Mouse (Mus musculus): ENCODE results near the gene Nek9.
"Not testable (repeated sequence)": the region's sequence is repeated elsewhere in the genome, so short reads cannot be mapped to it uniquely, and the experiment has no call there.

Nek9 gene

GRCm38 (mm10) chr12:85290633-85291032 lies 48.5 kb downstream of the Nek9 start:
- no peak for DNase-seq (ENCODE audit: low read depth, low spot score)

GRCm38 (mm10) chr12:85289157-85290000 lies 49.8 kb downstream of the Nek9 start:
- no peak for DNase-seq (ENCODE audit: low read depth, low spot score)

DNA sequence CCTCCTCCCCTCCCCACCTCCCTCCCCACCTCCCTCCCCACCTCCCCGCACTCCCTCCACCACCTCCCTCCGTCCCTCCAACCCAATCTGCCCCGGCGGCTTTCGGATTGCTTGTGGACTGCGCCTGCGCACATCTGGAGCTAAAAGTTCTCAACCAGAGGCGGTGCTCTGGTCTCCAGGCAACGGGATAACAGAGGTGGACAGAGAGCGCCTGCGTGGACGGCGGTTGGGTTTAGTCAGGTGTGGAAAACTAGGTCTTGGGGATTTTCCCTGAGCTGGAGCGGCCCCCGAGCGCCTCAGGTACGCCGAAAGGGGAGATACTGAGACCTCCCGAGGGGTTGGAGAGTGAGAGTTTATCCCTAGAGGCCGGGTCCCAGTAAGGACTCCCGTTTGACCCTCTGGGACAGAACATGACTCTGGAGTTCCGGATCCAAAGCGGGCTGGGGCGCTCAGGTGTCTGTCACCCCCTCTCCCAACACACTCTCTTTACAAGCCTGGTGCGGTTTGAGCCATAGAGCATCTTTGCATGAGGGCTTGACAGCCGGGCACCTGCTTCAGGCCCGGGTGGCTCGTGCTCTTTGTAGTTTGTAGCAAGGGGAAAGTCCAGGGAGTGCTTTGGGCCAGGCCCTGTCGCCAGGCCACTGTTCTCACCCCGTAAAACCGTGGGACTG lies 50.5 kb downstream of the Nek9 start, which contains the start of gene Zc2hc1c:
Gene Zc2hc1c (plus strand): TSS at position 106 of the 671 bp plus-strand sequence.
- peak; percentile 96 for DNase-seq (ENCODE audit: low read depth, low spot score)

DNA sequence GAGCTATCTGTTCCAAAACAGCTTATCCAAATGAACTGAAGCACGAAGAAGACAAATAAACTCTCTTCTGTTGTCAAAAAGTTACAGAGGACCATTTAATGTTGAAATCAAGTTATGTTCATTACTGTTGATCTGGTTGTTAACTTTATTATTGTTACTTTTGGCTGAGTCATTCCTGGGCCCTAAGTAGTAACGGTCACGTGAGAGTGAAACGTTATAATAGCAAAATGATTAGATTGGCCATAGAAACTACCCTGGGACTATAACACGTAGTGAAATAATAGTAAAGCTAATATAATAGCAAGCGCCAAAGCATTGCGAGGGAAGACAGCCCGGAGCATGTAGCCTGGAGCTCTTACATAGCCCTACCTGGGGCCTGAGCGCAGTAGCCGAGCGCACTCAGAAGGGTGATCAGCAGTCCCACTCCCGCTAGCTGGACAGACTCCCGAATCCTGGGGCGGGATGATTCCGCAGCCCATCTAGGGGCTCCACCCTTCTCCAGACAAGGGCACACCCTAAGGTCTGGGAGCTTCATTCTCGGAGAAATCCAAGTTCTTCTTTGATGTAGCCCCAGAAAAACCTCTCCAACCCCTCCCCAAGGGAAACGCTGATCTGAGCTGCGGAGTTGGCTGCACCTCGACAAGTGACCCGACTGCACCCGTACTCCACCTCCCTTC lies 51.2 kb downstream of the Nek9 start, which contains the start of gene Acyp1:
Gene Acyp1 (minus strand): TSS at position 630 of the 677 bp plus-strand sequence.
- DNase-seq (ENCODE audit: low read depth, low spot score), result no peak

DNA sequence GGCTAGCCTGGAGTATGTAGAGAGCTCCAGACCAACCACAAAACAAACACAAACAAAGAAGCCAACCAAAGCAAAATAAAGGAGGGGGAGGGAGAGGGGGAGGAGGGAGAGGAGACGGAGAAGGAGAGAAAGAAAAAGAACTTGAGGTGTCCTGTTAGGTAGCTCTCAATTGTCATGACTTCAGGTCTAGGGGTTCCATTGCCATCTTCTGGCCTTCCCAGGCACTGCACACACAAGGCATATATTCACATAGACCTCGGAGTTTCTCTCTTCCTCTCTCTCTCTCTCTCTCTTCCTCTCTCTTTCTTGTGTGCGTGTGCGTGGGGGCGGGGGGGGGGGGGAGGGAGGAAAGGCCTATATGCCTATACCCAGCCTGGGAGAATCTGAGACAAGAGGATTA lies 52.2 kb downstream of the Nek9 start:
- peak; percentile 74 for DNase-seq (ENCODE audit: low read depth, low spot score)

DNA sequence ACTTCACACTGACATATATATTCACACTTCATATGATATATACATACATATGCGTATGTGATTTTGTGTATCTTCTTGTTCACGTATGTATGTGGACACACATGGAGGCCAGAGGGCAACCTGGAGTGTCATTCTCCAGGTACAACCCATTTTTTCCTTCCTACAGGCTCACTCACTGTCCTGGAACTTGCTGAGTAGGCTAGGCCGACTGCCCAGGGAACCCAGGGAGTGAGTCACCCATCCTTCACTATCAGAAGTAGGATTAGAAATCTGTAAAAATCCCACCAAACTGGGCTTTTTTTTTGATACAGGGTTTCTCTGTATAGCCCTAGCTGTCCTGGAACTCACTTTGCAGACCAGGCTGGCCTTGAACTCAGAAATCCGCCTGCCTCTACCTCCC lies 54.2 kb downstream of the Nek9 start:
- DNase-seq (ENCODE audit: low read depth, low spot score), result no peak

DNA sequence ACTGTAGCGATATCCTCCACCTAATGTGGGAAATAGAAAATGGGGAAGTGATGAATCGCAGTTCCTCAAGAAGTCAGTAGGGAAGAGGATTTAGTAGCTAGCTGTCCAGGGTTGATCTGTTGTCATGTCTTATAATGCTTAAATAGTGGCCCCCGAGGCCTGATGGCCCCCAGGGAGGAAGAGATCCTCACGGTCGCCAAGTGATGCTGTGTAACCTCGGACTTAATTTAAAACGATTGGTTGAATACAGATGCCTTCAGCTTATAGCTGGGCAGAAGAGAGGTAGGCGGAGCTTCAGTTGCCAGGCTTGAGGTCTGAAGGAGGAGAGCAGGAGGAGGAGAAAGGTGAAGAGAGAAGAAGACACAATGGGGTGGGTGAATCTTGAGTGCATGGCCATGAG lies 54.8 kb downstream of the Nek9 start:
- DNase-seq (ENCODE audit: low read depth, low spot score), result no peak

DNA sequence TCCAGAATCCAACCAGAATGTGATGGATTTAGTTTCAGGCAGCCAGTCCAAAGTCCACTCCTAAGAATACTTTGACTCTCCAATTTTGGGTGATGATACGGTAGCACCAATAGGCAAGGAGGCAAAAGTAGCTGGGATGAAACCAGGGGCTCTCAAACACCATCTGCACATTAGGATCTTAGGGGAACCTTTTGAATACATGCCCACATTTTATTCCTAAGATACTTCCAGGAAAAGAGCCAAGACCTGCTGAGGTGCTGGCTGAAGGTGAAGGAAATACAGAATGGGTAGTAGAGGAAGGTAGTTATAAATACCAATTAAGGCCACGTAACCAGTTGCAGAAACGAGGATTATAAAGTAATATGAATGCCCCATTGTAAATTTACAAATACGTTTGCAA lies 57.4 kb downstream of the Nek9 start:
- not testable (repeated sequence) for DNase-seq (ENCODE audit: low read depth, low spot score)

- no peak for DNase-seq (ENCODE audit: low read depth, low spot score)
These were observed 58.1 kb downstream of the Nek9 start for GRCm38 (mm10) chr12:85280845-85281651.

DNA sequence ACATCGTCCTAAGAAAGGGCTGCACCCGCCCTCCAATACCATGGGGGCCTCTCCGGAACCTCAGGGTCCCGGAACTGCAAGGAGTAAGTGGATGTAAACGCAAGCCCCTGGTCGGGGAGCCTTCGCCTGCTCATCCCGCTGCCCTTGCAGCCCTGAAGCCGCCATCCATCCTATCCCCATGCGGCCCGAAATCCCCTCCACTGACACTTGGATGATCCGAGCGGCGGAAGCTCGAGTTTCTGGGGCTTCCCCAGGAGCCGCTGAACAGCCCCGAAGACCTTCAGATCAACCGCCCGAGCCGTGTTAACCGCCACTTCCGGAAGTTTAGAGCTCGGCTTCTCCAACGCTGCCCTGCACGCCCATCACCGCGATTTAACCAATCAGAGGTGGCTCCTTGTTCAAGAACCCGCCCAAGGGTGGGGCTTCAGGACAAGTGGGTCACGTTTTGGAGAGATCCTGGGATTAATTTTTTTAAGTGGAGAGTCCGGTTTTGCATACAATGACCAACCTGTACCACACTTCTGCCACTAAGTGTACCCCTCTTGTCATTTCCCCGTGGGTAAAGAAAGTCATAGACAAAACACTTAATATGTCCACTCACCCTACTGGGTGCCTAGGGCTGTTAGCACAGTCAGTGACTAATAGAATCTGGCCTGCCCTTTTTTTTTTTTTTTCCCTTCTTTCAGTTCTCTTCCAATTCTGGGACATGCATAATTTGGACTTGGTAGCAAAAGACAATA lies 58.9 kb downstream of the Nek9 start:
- DNase-seq (ENCODE audit: low read depth, low spot score), result peak; percentile 97

- DNase-seq (ENCODE audit: low read depth, low spot score), result peak; percentile 23
These were observed 59.6 kb downstream of the Nek9 start for GRCm38 (mm10) chr12:85279396-85280080.

DNA sequence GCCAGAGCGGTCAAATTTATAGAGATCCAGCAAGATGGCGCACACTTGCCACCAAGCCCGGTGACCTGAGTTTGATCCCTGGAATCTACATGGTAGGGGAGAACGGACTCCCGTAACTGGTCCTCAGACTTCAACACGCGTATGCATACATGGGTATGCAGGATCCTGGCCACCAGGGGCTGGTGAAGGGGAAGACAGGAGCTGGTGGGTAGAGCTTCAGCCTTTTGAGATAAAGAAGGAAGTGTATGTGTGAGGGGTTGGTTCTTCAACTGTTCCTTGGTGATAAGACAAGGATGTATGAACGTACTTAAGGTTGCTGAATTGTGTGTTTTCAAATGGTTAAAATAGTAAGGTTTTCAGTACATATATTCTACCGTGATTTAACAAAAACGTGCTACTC lies 60.2 kb downstream of the Nek9 start:
- peak; percentile 23 for DNase-seq (ENCODE audit: low read depth, low spot score)

- DNase-seq (ENCODE audit: low read depth, low spot score), result no peak
These were observed 62.9 kb downstream of the Nek9 start for GRCm38 (mm10) chr12:85276273-85276672.

DNA sequence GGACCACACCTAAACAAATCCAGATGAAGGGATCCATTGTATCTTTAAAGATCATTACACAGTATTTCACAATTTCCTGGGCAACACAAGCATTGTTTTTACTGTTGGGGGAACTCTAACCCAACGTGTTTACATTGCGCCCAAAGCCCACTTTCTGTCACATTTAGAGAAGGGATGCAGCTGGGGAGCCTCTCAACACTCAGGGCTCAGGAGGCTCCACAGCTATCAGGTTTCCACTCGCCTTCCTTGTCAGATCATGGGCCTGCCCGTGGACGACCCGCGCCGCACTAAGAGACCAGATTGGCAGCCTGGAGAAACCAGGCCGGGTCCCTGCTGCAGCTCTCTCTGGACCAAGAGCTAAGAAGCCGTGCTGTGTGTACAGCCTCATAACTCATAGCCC lies 65.7 kb downstream of the Nek9 start:
- DNase-seq (ENCODE audit: low read depth, low spot score), result peak; percentile 25

GRCm38 (mm10) chr12:85271843-85272206 lies 67.3 kb downstream of the Nek9 start:
- peak; percentile 93 for DNase-seq (ENCODE audit: low read depth, low spot score)

DNA sequence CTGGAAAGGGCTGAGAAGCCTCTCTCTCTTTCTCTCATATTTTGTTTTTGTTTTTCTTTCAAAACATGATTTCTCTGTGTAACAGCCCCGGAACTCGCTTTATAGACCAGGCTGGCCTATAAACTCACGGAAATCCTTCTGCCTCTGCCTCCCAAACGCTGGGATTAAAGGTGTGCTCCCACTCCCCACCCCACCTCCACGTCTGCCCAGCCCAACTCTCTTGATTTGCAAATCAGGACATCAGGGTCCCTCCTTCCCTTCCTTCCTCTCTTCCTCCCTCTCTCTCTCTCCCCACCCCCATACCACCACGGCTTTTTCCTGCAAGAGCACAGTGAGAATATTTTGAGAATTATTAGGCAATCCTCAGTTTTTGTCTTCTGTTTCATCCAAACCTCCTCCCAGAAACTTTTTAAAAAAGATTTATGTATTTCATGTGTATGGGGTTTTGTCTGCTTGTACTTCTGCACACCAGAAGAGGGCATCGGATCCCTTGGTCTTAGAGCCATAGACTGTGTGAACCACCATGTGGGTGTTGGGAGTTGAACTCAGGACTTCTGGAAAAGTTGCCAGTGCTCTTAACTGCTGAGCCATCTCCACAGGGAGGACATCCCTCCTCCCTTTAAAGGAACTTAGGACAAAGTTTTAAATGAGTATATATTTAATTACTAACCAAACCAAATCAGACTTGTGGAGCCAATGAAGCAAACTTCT lies 67.9 kb downstream of the Nek9 start:
- DNase-seq (ENCODE audit: low read depth, low spot score), result peak; percentile 86

DNA sequence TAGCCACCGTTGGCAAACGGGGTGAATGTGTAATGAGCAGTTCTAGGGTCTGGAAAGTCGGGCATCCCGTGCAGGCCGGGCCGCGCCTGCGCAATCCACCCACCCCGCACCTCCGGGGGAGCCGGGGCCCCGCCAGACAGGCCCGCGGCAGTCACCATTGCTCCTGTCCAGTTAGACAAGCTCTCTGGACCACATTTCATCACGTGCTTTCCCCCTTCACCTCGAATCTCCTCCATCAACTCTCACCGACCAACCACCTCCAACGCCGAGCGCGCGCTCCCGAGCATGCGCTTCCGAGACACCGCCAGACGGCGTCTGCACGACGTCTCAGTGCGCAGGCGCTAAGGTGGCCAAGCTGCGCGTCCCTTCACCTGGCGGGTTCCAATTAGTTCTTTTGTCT lies 68.8 kb downstream of the Nek9 start, which contains the start of gene Mlh3:
Gene Mlh3 (minus strand): TSS at position 281 of the 400 bp plus-strand sequence.
- DNase-seq (ENCODE audit: low read depth, low spot score), result peak; percentile 95

DNA sequence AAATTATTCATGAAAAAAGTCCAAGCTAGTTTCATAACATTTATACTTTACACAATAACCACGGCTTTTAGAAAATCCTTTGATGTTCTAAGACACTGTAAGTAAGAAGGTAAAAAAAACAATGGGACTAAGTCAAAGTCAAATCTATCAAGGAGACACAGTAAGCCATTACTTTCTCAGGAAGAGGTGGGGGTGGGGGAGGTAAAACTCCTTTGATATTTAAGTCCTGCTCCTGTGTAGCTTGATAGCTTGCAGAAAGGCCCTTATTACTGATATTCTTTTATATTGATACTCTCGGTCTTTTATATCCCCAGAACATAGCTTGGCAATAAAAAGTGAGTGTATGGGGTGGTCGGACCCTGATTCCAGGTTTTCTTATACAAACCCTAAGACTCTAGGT lies 69.3 kb downstream of the Nek9 start:
- DNase-seq (ENCODE audit: low read depth, low spot score), result peak; percentile 60

DNA sequence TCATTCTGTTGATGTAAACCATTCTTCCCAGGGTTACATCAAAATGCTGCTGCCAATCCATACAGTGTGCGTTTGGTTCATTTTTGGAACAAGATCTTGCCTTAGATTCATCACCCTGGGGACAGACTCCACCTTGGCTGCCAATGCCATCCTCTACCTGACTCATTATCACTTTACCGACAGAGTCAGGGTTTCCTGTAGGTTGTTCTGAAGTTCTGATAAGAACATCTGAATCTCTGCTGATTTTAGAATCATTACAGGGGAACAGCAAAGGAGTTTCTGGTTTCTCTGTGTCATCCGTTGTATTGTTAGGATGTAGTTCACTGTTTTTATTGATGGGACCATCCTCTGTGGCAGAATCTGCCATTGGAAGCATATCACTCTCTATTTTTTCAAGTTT lies 72.9 kb downstream of the Nek9 start:
- DNase-seq (ENCODE audit: low read depth, low spot score), result no peak
